Mouse (Mus musculus) limb, embryonic 14.5 days (tissue): Measurements from ENCODE around the gene Fcor. TPM values are rescaled to one million over a fixed set of nuclear protein-coding genes. Genes with fewer than 3 reads are reported as not detected.

Source experiments
- ATAC-seq: fragments of 200-750 bp; cut with Nextera tagmentation; 2 replicates; pipeline ENCODE4 v1.8.0; 2017; ENCODE audit warnings: low read depth, moderate number of reproducible peaks, moderate TSS enrichment; ENCODE audit not compliant: low FRiP score
- DNase-seq: peaks from one replicate; pipeline ENCODE4 v3.0.0-alpha.2; 2015; ENCODE audit warnings: low spot score
- H3K27ac ChIP-seq: fragments of 300-500 bp; sonication (generic); replicated peaks from 2 replicates; pipeline ENCODE4 v1.5.1; 2014; ENCODE audit warnings: low read depth, mild to moderate bottlenecking, low read length, moderate library complexity, mixed read lengths
- H3K27me3 ChIP-seq: fragments of 300-500 bp; sonication (generic); 2 replicates; pipeline ENCODE4 v1.6.1; 2014; ENCODE audit warnings: low read length, mixed read lengths; ENCODE audit not compliant: control insufficient read depth, insufficient read depth
- H3K36me3 ChIP-seq: fragments of 300-500 bp; sonication (generic); 2 replicates; pipeline ENCODE4 v1.6.1; 2014; ENCODE audit warnings: mild to moderate bottlenecking, low read length, moderate library complexity, mixed read lengths; ENCODE audit not compliant: control insufficient read depth, insufficient read depth
- H3K4me1 ChIP-seq: fragments of 300-500 bp; sonication (generic); 2 replicates; pipeline ENCODE4 v1.6.1; 2014; ENCODE audit warnings: antibody characterized with exemption, low read length, mixed read lengths; ENCODE audit not compliant: control insufficient read depth, insufficient read depth
- H3K4me2 ChIP-seq: fragments of 300-500 bp; sonication (generic); replicated peaks from 2 replicates; pipeline ENCODE4 v1.6.1; 2014; ENCODE audit warnings: low read depth, mild to moderate bottlenecking, low read length, moderate library complexity; ENCODE audit not compliant: severe bottlenecking
- H3K4me3 ChIP-seq: fragments of 300-500 bp; sonication (generic); replicated peaks from 2 replicates; pipeline ENCODE4 v1.5.1; 2014; ENCODE audit warnings: low read length
- H3K9ac ChIP-seq: fragments of 300-500 bp; sonication (generic); 2 replicates; pipeline ENCODE4 v1.6.1; 2014; ENCODE audit warnings: mild to moderate bottlenecking, low read depth, low read length, moderate library complexity; ENCODE audit not compliant: severe bottlenecking
- H3K9me3 ChIP-seq: fragments of 300-500 bp; sonication (generic); 2 replicates; pipeline ENCODE4 v1.6.1; 2016; ENCODE audit warnings: low read length; ENCODE audit not compliant: control insufficient read depth
- POLR2A ChIP-seq: fragments of 200-500 bp; IDR thresholded peaks from 2 replicates; pipeline ENCODE4 v1.8.0; 2012; ENCODE audit warnings: inconsistent platforms, mild to moderate bottlenecking, moderate library complexity, borderline replicate concordance; ENCODE audit not compliant: insufficient read depth, insufficient read length; ENCODE audit errors: extremely low read depth
- WGBS: fragments of 180-500 bp; shearing (Covaris S2); extraction: QIAGEN DNeasy Blood & Tissue Kit; methylation state at CpG from one replicate; pipeline ENCODE4 v1.1.7; 2014; 5-methylcytosine and 5-hydroxymethylcytosine counted together
- polyA plus RNA-seq, 2 experiments: library from polyadenylated mRNA; depleted of rRNA in 1 of 2; stranded (reverse) in 1 of 2; unstranded in 1 of 2; fragments of >200 nt; fragmentation: Nextera tagmentation in 1 of 2; extraction: Ambion mirVana in 1 of 2; gene quantifications; 2 replicates each; pipeline versions ENCODE4 v1.2.1 to v1.2.3; 2012 to 2014

Gene Fcor
- polyA plus RNA-seq, 2 experiments = 7.3 to 14.1 TPM

DNA sequence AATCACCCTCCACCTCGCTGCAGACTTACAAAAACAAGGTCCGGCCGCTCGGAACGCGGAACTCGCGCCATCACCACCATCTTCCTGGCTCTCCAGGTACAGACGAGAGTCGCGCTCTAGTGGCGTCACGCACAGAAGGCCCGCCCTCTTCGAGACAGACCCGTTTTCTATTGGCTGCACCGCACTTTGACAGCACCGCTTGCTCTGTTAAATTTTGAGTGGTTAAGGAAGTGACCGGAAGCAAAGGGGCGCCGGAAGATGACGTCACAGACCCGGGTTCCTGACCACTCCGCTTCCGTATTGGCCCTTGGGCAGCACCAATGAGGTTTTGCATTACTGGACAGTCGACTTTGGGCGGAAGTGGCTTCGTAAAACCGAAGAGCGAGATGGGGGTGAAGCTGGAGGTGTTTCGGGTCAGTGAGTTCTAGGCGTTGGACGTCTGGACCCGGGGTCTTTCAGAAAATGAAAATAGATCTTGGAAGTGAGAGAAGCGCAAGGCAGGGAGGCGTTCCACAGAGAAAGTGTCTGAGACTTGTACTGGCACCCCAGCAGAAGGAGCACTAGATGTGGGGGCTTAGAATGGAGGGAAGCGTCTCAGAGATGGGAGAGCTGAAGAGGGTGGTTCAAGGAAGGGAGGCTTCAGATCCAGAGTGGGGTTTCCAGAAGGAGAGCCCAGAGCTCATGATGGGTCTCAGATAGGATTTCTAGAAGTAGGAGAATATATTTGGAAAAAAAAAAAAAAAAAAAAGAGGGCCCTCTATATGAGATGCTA lies 50.8 kb downstream of the Fcor start, which contains the start of the genes Xab2 and Pet100:
Gene Xab2, minus strand, starts transcription at position 118 of the 772 bp plus-strand sequence.
Gene Pet100, plus strand, starts transcription at position 350 of the 772 bp plus-strand sequence.
- H3K9me3 ChIP-seq = no peaks in the 10 kb centered on the region
- H3K36me3 ChIP-seq = peaks cover 22% of the 10 kb centered on the region
- WGBS = 1% methylated on average over 37 of the region's 37 CpGs
- DNase-seq (peak; percentile 100), ATAC-seq (peak; percentile 99)
- peaks cover 5% of the 10 kb centered on the region for H3K4me1 ChIP-seq
- TF ChIP-seq POLR2A = peak; percentile 65; the same call in 1 of the 2 replicates
- H3K9ac ChIP-seq = peak within 1 kb of the TSS; percentile 75
- H3K4me2 ChIP-seq = peak within 1 kb of the TSS; percentile 89
- no peak within 1 kb of the TSS for H3K27ac ChIP-seq
- peak within 1 kb of the TSS; percentile 82 for H3K4me3 ChIP-seq
- H3K27me3 ChIP-seq = no peaks in the 10 kb centered on the region

Other genes with a start within 250 kb of the Fcor start
- 6.0 and 7.7 TPM in 2 replicates for gene Pex11g, start 204.7 kb downstream of the Fcor start, polyA plus RNA-seq (2012; rRNA removed)
- gene Pex11g, start 204.7 kb downstream of the Fcor start, polyA plus RNA-seq (2014; fragmentation: Nextera tagmentation; extraction: Ambion mirVana) = 2.7 and 4.7 TPM in 2 replicates
- gene Tex45, start 201.5 kb downstream of the Fcor start, polyA plus RNA-seq (2012; rRNA removed) = 0.11 and 0.17 TPM in 2 replicates
- not detected in 2 replicates for gene Tex45, start 201.5 kb downstream of the Fcor start, polyA plus RNA-seq (2014; fragmentation: Nextera tagmentation; extraction: Ambion mirVana)
- gene Zfp358, start 179.2 kb downstream of the Fcor start, polyA plus RNA-seq (2012; rRNA removed) = 76.7 and 125 TPM in 2 replicates
- 27.5 and 27.9 TPM in 2 replicates for gene Zfp358, start 179.2 kb downstream of the Fcor start, polyA plus RNA-seq (2014; fragmentation: Nextera tagmentation; extraction: Ambion mirVana)
- gene Mcoln1, start 171.9 kb downstream of the Fcor start, polyA plus RNA-seq (2012; rRNA removed) = 148 and 202 TPM in 2 replicates
- 36.6 and 42.3 TPM in 2 replicates for gene Mcoln1, start 171.9 kb downstream of the Fcor start, polyA plus RNA-seq (2014; fragmentation: Nextera tagmentation; extraction: Ambion mirVana)
- gene Pnpla6, start 157.0 kb downstream of the Fcor start, polyA plus RNA-seq (2012; rRNA removed) = 51.8 and 64.4 TPM in 2 replicates
- gene Pnpla6, start 157.0 kb downstream of the Fcor start, polyA plus RNA-seq (2014; fragmentation: Nextera tagmentation; extraction: Ambion mirVana) = 18.8 and 20.7 TPM in 2 replicates
- gene C330021F23Rik, start 104.4 kb downstream of the Fcor start, polyA plus RNA-seq (2012; rRNA removed) = 0.41 and 0.92 TPM in 2 replicates
- 0.36 and 0.73 TPM in 2 replicates for gene C330021F23Rik, start 104.4 kb downstream of the Fcor start, polyA plus RNA-seq (2014; fragmentation: Nextera tagmentation; extraction: Ambion mirVana)
- 13.3 and 13.7 TPM in 2 replicates for gene Camsap3, start 85.1 kb downstream of the Fcor start, polyA plus RNA-seq (2012; rRNA removed)
- 6.6 and 7.3 TPM in 2 replicates for gene Camsap3, start 85.1 kb downstream of the Fcor start, polyA plus RNA-seq (2014; fragmentation: Nextera tagmentation; extraction: Ambion mirVana)
- 69.5 and 79.7 TPM in 2 replicates for gene Xab2, start 51.0 kb downstream of the Fcor start, polyA plus RNA-seq (2012; rRNA removed)
- gene Xab2, start 51.0 kb downstream of the Fcor start, polyA plus RNA-seq (2014; fragmentation: Nextera tagmentation; extraction: Ambion mirVana) = 46.7 and 51.1 TPM in 2 replicates
- gene Pet100, start 50.8 kb downstream of the Fcor start, polyA plus RNA-seq (2012; rRNA removed) = 24.2 and 55.4 TPM in 2 replicates
- 94.5 and 98.3 TPM in 2 replicates for gene Pet100, start 50.8 kb downstream of the Fcor start, polyA plus RNA-seq (2014; fragmentation: Nextera tagmentation; extraction: Ambion mirVana)
- not detected in 2 replicates for gene Pcp2, start 46.8 kb downstream of the Fcor start, polyA plus RNA-seq (2012; rRNA removed)
- 0.14 TPM in 1 of 2 replicates, not detected in the other for gene Pcp2, start 46.8 kb downstream of the Fcor start, polyA plus RNA-seq (2014; fragmentation: Nextera tagmentation; extraction: Ambion mirVana)
- gene Stxbp2, start 41.4 kb downstream of the Fcor start, polyA plus RNA-seq (2012; rRNA removed) = 61.6 and 88.2 TPM in 2 replicates
- 29.1 and 31.7 TPM in 2 replicates for gene Stxbp2, start 41.4 kb downstream of the Fcor start, polyA plus RNA-seq (2014; fragmentation: Nextera tagmentation; extraction: Ambion mirVana)
- gene Retn, start 16.6 kb downstream of the Fcor start, polyA plus RNA-seq (2012; rRNA removed) = 0.08 and 0.35 TPM in 2 replicates
- gene Retn, start 16.6 kb downstream of the Fcor start, polyA plus RNA-seq (2014; fragmentation: Nextera tagmentation; extraction: Ambion mirVana) = not detected in 2 replicates
- 0.14 and 0.34 TPM in 2 replicates for gene Mcemp1, start 6.6 kb downstream of the Fcor start, polyA plus RNA-seq (2012; rRNA removed)
- 0.26 and 0.29 TPM in 2 replicates for gene Mcemp1, start 6.6 kb downstream of the Fcor start, polyA plus RNA-seq (2014; fragmentation: Nextera tagmentation; extraction: Ambion mirVana)
- 40.5 and 41.2 TPM in 2 replicates for gene Trappc5, start 3.9 kb upstream of the Fcor start, polyA plus RNA-seq (2012; rRNA removed)
- gene Trappc5, start 3.9 kb upstream of the Fcor start, polyA plus RNA-seq (2014; fragmentation: Nextera tagmentation; extraction: Ambion mirVana) = 28.8 and 31.7 TPM in 2 replicates
- 0.19 and 0.23 TPM in 2 replicates for gene Fcer2a, start 21.8 kb upstream of the Fcor start, polyA plus RNA-seq (2012; rRNA removed)
- 0.25 and 0.37 TPM in 2 replicates for gene Fcer2a, start 21.8 kb upstream of the Fcor start, polyA plus RNA-seq (2014; fragmentation: Nextera tagmentation; extraction: Ambion mirVana)
- not detected in 2 replicates for gene Clec4g, start 48.3 kb upstream of the Fcor start, polyA plus RNA-seq (2012; rRNA removed)
- 0.25 TPM in 1 of 2 replicates, not detected in the other for gene Clec4g, start 48.3 kb upstream of the Fcor start, polyA plus RNA-seq (2014; fragmentation: Nextera tagmentation; extraction: Ambion mirVana)
- gene Cd209a, start 76.6 kb upstream of the Fcor start, polyA plus RNA-seq (2012; rRNA removed) = 0.17 and 0.19 TPM in 2 replicates
- gene Cd209a, start 76.6 kb upstream of the Fcor start, polyA plus RNA-seq (2014; fragmentation: Nextera tagmentation; extraction: Ambion mirVana) = 0.65 and 0.67 TPM in 2 replicates
- not detected in 2 replicates for gene Cd209e, start 181.9 kb upstream of the Fcor start, polyA plus RNA-seq (2012; rRNA removed)
- gene Cd209e, start 181.9 kb upstream of the Fcor start, polyA plus RNA-seq (2014; fragmentation: Nextera tagmentation; extraction: Ambion mirVana) = not detected in 2 replicates
- not detected in 2 replicates for gene Cd209d, start 206.2 kb upstream of the Fcor start, polyA plus RNA-seq (2012; rRNA removed)
- gene Cd209d, start 206.2 kb upstream of the Fcor start, polyA plus RNA-seq (2014; fragmentation: Nextera tagmentation; extraction: Ambion mirVana) = not detected in 2 replicates